Mouse (Mus musculus) CH12.LX (cell line): ENCODE data around the gene Trim29. TPM values are rescaled to one million over a fixed set of nuclear protein-coding genes. Genes with fewer than 3 reads are reported as not detected.

ENCODE experiments used
- DNase-seq: peaks from one replicate; pipeline ENCODE4 v3.0.0-alpha.2; 2013; ENCODE audit errors: extremely low read depth
- H3K27ac ChIP-seq: 2 replicates; pipeline ENCODE4 v1.5.1; 2012; ENCODE audit warnings: low read depth, mild to moderate bottlenecking, control low read depth, moderate library complexity; ENCODE audit not compliant: insufficient read depth
- H3K27me3 ChIP-seq: replicated peaks from 2 replicates; pipeline ENCODE3; 2012; ENCODE audit warnings: inconsistent platforms
- H3K36me3 ChIP-seq, 2 experiments: replicated peaks in 1 of 2; 2 replicates each; pipeline versions ENCODE3 to v1.6.1; 2012; ENCODE audit warnings: inconsistent platforms in 1 of 2, low read length in 1 of 2, mild to moderate bottlenecking in 1 of 2, mixed read lengths in 1 of 2, moderate library complexity in 1 of 2; ENCODE audit not compliant: control insufficient read depth in 1 of 2, insufficient read depth in 1 of 2
- H3K4me1 ChIP-seq, 2 experiments: 2 replicates each; pipeline ENCODE4 v1.6.1; 2012; ENCODE audit warnings: inconsistent platforms in 1 of 2, moderate library complexity in 1 of 2; ENCODE audit not compliant: insufficient read depth in 2 of 2, control insufficient read depth in 1 of 2
- H3K4me2 ChIP-seq: 2 replicates; pipeline ENCODE4 v1.6.1; 2012; ENCODE audit warnings: low read depth, mild to moderate bottlenecking, control low read depth; ENCODE audit not compliant: poor library complexity, insufficient read depth, severe bottlenecking
- H3K4me3 ChIP-seq, 3 experiments: fragments of 150-350 bp in 1 of 3; sonication (generic) in 1 of 3; replicated peaks in 1 of 3; 2 replicates each; pipeline versions ENCODE3 to v1.5.1; 2011 to 2012; ENCODE audit warnings: low read depth in 2 of 3, low read length in 2 of 3, mild to moderate bottlenecking in 2 of 3, moderate library complexity in 2 of 3, control low read depth in 1 of 3, improper control_type of control experiment in 1 of 3, inconsistent platforms in 1 of 3, mixed read lengths in 1 of 3; ENCODE audit not compliant: poor library complexity in 1 of 3
- H3K79me2 ChIP-seq: replicated peaks from 2 replicates; pipeline ENCODE4 v1.6.1; 2012; ENCODE audit warnings: mild to moderate bottlenecking, moderate library complexity; ENCODE audit not compliant: control insufficient read depth, poor library complexity, insufficient read depth, severe bottlenecking; ENCODE audit errors: extremely low read depth
- H3K9ac ChIP-seq: 2 replicates; pipeline ENCODE4 v1.6.1; 2012; ENCODE audit warnings: low read depth, mild to moderate bottlenecking, control low read depth, moderate library complexity; ENCODE audit not compliant: insufficient read depth
- H3K9me3 ChIP-seq: replicated peaks from 2 replicates; pipeline ENCODE3; 2012; ENCODE audit warnings: low read length, inconsistent platforms, mixed read lengths
- BHLHE40 ChIP-seq: IDR thresholded peaks from 2 replicates; pipeline ENCODE4 v1.6.1; 2011; ENCODE audit warnings: mild to moderate bottlenecking, low read depth, low read length, improper control_type of control experiment
- CHD2 ChIP-seq: IDR thresholded peaks from 2 replicates; pipeline ENCODE4 v1.6.1; 2011; ENCODE audit warnings: low read length, improper control_type of control experiment
- E2F4 ChIP-seq: IDR thresholded peaks from 2 replicates; pipeline ENCODE4 v1.6.1; 2011; ENCODE audit warnings: low read depth, low read length, improper control_type of control experiment; ENCODE audit not compliant: insufficient replicate concordance
- EP300 ChIP-seq: IDR thresholded peaks from 2 replicates; pipeline ENCODE4 v1.6.1; 2011; ENCODE audit warnings: low read length, improper control_type of control experiment
- ETS1 ChIP-seq: conservative IDR thresholded peaks from 2 replicates; pipeline ENCODE4 v1.6.1; 2012; ENCODE audit warnings: low read depth, mild to moderate bottlenecking, inconsistent platforms, low read length, improper control_type of control experiment, moderate library complexity
- JUND ChIP-seq: conservative IDR thresholded peaks from 2 replicates; pipeline ENCODE4 v1.6.1; 2011; ENCODE audit warnings: low read depth, low read length, improper control_type of control experiment
- MAFK ChIP-seq: IDR thresholded peaks from 2 replicates; pipeline ENCODE4 v1.6.1; 2011; ENCODE audit warnings: low read length, improper control_type of control experiment; ENCODE audit not compliant: insufficient replicate concordance
- MAX ChIP-seq: IDR thresholded peaks from 2 replicates; pipeline ENCODE4 v1.6.1; 2011; ENCODE audit warnings: low read length, improper control_type of control experiment
- MAZ ChIP-seq: IDR thresholded peaks from 2 replicates; pipeline ENCODE4 v1.6.1; 2012; ENCODE audit warnings: low read depth, mild to moderate bottlenecking, inconsistent platforms, low read length, improper control_type of control experiment, moderate library complexity
- SMC3 ChIP-seq: IDR thresholded peaks from 2 replicates; pipeline ENCODE4 v1.6.1; 2011; ENCODE audit warnings: low read depth, low read length, improper control_type of control experiment
- TBP ChIP-seq: conservative IDR thresholded peaks from 2 replicates; pipeline ENCODE4 v1.6.1; 2011; ENCODE audit warnings: low read depth, low read length, improper control_type of control experiment
- TCF12 ChIP-seq: IDR thresholded peaks from 2 replicates; pipeline ENCODE4 v1.6.1; 2014; ENCODE audit warnings: low read depth, mild to moderate bottlenecking, inconsistent platforms, low read length, improper control_type of control experiment
- USF2 ChIP-seq: conservative IDR thresholded peaks from 2 replicates; pipeline ENCODE4 v1.6.1; 2011; ENCODE audit warnings: low read depth, low read length, improper control_type of control experiment
- ZNF384 ChIP-seq: IDR thresholded peaks from 2 replicates; pipeline ENCODE4 v1.6.1; 2012; ENCODE audit warnings: low read depth, low read length, improper control_type of control experiment, inconsistent platforms
- dilution Hi-C: fragments of 300-500 bp; cut with MboI; formaldehyde crosslinking; loops from 2 replicates; pipeline ENCODE4 v1.14.3; 2020; ENCODE audit warnings: low sequenced_read_pairs; ENCODE audit not compliant: extremely low pct_unique_long_range_greater_than_20kb, extremely low pct_ligation_motif_present
- in situ Hi-C: fragments of 300-500 bp; cut with MboI; formaldehyde crosslinking; loops from 3 replicates; pipeline ENCODE4 v1.14.3; 2019; ENCODE audit warnings: low sequenced_read_pairs, low pct_ligation_motif_present, low pct_unique_long_range_greater_than_20kb, mixed read lengths
- polyA plus RNA-seq: library from polyadenylated mRNA; unstranded; fragments of >175 nt; gene quantifications from 2 replicates; pipeline ENCODE4 v1.2.1, GENCODE M21; 2012; ENCODE audit warnings: low read depth; ENCODE audit not compliant: insufficient read length
- total RNA-seq, 2 experiments: library from RNA; depleted of rRNA; stranded (reverse); fragments of 300-350 nt in 1 of 2; fragments of >200 nt in 1 of 2; gene quantifications; 2 replicates each; pipeline ENCODE4 v1.2.3; 2012 to 2014

Gene Trim29
- total and polyA plus RNA-seq, 3 experiments = 0.13 to 0.21 (median 0.17) TPM

GRCm38 (mm10) chr9:43261941-43262340, 48.7 kb upstream of the Trim29 start:
- no peak overlapping the region for H3K4me2 ChIP-seq
- peaks cover 8 to 16% of the 10 kb centered on the region in 2 experiments for H3K4me1 ChIP-seq
- no peaks in the 10 kb centered on the region for H3K36me3 ChIP-seq
- H3K27me3 ChIP-seq = peaks cover 3% of the 10 kb centered on the region
- in situ Hi-C loops (no loop called here), dilution Hi-C loops (no loop called here)
- peak; percentile 41 for DNase-seq
- no peak overlapping the region for H3K4me3 ChIP-seq
- H3K9me3 ChIP-seq = no peaks in the 10 kb centered on the region
- no peak overlapping the region for H3K27ac ChIP-seq
- H3K79me2 ChIP-seq = no peaks in the 10 kb centered on the region
- TF ChIP-seq E2F4 (no peak), USF2 (no peak), MAFK (peak; percentile 64; the same call in 1 of the 2 replicates), BHLHE40 (peak; percentile 22; the same call in 1 of the 2 replicates), SMC3 (no peak)
- H3K9ac ChIP-seq = no peak overlapping the region

DNA sequence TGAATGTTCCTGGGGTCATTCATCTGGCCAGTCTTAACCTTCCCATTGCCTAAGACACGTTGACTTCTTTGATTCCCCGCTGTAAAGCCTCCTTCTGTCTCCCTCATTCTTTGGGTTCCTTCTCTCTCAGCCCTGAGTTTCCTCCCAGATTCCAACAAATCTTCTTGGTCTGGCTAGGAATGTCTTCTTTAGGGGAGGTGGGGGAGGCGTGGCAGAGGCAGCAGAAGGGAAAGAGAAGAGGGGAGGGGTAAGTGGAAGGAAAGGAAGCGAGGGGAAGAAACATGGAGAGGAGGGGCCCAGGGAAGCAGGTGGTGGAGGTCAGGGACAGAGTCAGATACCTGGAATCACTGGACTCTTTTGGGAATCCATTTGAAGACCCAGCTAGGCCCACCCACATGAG, 48.3 kb upstream of the Trim29 start:
- no peak for DNase-seq
- Histone ChIP-seq H3K9me3 (no peaks in the 10 kb centered on the region), H3K27me3 (peaks cover 3% of the 10 kb centered on the region), H3K79me2 (no peaks in the 10 kb centered on the region), H3K27ac (no peak overlapping the region), H3K4me3 (no peak overlapping the region), H3K36me3 (no peaks in the 10 kb centered on the region), H3K4me2 (no peak overlapping the region), H3K9ac (no peak overlapping the region), H3K4me1 (peaks cover 8 to 16% of the 10 kb centered on the region in 2 experiments)
- in situ Hi-C loops (no loop called here), dilution Hi-C loops (no loop called here)
- TF ChIP-seq CHD2 = no peak
- no peak for TF ChIP-seq MAZ
- no peak for TF ChIP-seq TCF12
- TF ChIP-seq USF2 = no peak
- TF ChIP-seq TBP = no peak
- no peak for TF ChIP-seq JUND
- TF ChIP-seq EP300 = no peak
- no peak for TF ChIP-seq MAX
- no peak for TF ChIP-seq ZNF384
- TF ChIP-seq ETS1 = no peak
